Mouse (Mus musculus) neural tube, embryonic 15.5 days (tissue): ENCODE results near the gene Fbf1. TPM values are rescaled to one million over a fixed set of nuclear protein-coding genes. Genes with fewer than 3 reads are reported as not detected.

Experiments used
- ATAC-seq: fragments of 200-750 bp; cut with Nextera tagmentation; 2 replicates; pipeline ENCODE4 v1.8.0; 2017; ENCODE audit warnings: mild to moderate bottlenecking, moderate TSS enrichment, moderate library complexity; ENCODE audit not compliant: low FRiP score
- H3K27ac ChIP-seq: fragments of 300-500 bp; sonication (generic); replicated peaks from 2 replicates; pipeline ENCODE4 v1.5.1; 2015; ENCODE audit warnings: mild to moderate bottlenecking, inconsistent platforms
- H3K27me3 ChIP-seq: fragments of 300-500 bp; sonication (generic); replicated peaks from 2 replicates; pipeline ENCODE4 v1.6.1; 2015; ENCODE audit warnings: inconsistent platforms
- H3K36me3 ChIP-seq: fragments of 300-500 bp; sonication (generic); 2 replicates; pipeline ENCODE4 v1.6.1; 2015; ENCODE audit warnings: inconsistent platforms
- H3K4me1 ChIP-seq: fragments of 300-500 bp; sonication (generic); 2 replicates; pipeline ENCODE4 v1.6.1; 2015; ENCODE audit warnings: inconsistent platforms
- H3K4me2 ChIP-seq: fragments of 300-500 bp; sonication (generic); 2 replicates; pipeline ENCODE4 v1.6.1; 2015; ENCODE audit warnings: inconsistent platforms, mild to moderate bottlenecking, moderate library complexity
- H3K4me3 ChIP-seq: fragments of 300-500 bp; sonication (generic); replicated peaks from 2 replicates; pipeline ENCODE4 v1.5.1; 2015; ENCODE audit warnings: mild to moderate bottlenecking, inconsistent platforms
- H3K9ac ChIP-seq: fragments of 300-500 bp; sonication (generic); replicated peaks from 2 replicates; pipeline ENCODE4 v1.6.1; 2015; ENCODE audit warnings: mild to moderate bottlenecking, inconsistent platforms
- H3K9me3 ChIP-seq: fragments of 300-500 bp; sonication (generic); replicated peaks from 2 replicates; pipeline ENCODE4 v1.6.1; 2016; ENCODE audit warnings: inconsistent platforms
- WGBS: fragments of 180-500 bp; shearing (Covaris S2); methylation state at CpG from one replicate; pipeline ENCODE4 v1.1.7; 2015; ENCODE audit warnings: mixed read lengths; 5-methylcytosine and 5-hydroxymethylcytosine counted together
- polyA plus RNA-seq: library from polyadenylated mRNA; unstranded; fragments of >200 nt; fragmentation: Nextera tagmentation; extraction: Ambion mirVana; gene quantifications from 2 replicates; pipeline ENCODE4 v1.2.1, GENCODE M21; 2015

Fbf1 gene
- polyA plus RNA-seq, 1 experiment from 2014 or later = 48.5 TPM

- H3K9me3 ChIP-seq = no peaks in the 10 kb centered on the region
- no peak overlapping the region for H3K9ac ChIP-seq
- peaks cover 36% of the 10 kb centered on the region for H3K4me1 ChIP-seq
- H3K27me3 ChIP-seq = peaks cover 52% of the 10 kb centered on the region
- ATAC-seq = no peak
- H3K36me3 ChIP-seq = no peaks in the 10 kb centered on the region
- H3K4me2 ChIP-seq = no peak overlapping the region
- no peak overlapping the region for H3K27ac ChIP-seq
- H3K4me3 ChIP-seq = no peak overlapping the region
- 87% methylated on average over 19 of the region's 19 CpGs for WGBS
Observed at GRCm38 (mm10) chr11:116111611-116112203, 56.3 kb downstream of the Fbf1 start.

DNA sequence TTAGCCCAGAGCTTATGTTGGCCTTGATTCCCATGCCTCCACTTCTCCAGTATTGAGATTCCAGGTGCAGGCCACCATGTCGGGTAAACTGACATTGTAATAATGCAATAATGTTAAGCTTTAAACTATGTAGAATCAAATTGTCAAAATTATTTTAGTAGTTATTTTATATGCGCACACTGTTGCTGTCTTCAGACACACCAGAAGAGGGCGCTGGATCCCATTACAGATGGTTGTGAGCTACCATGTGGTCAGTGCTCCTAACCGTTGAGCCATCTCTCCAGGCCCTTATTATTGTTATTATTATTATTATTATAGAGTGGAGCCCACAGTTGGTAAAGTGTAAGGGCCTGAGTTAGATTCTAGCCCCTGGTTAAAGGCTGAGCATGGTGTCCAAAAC, 56.9 kb downstream of the Fbf1 start:
- no peak for ATAC-seq
- H3K4me3 ChIP-seq = no peak overlapping the region
- H3K4me2 ChIP-seq = no peak overlapping the region
- no peak overlapping the region for H3K9ac ChIP-seq
- WGBS = 77% methylated on average over 4 of the region's 4 CpGs
- H3K4me1 ChIP-seq = peaks cover 38% of the 10 kb centered on the region
- H3K27ac ChIP-seq = no peak overlapping the region
- H3K9me3 ChIP-seq = no peaks in the 10 kb centered on the region
- no peaks in the 10 kb centered on the region for H3K36me3 ChIP-seq
- H3K27me3 ChIP-seq = peaks cover 59% of the 10 kb centered on the region

GRCm38 (mm10) chr11:116110540-116110939, 57.4 kb downstream of the Fbf1 start:
- Histone ChIP-seq H3K9me3 (no peaks in the 10 kb centered on the region), H3K4me3 (peak overlapping the region; percentile 37), H3K36me3 (no peaks in the 10 kb centered on the region), H3K27me3 (peaks cover 64% of the 10 kb centered on the region), H3K4me1 (peaks cover 38% of the 10 kb centered on the region), H3K9ac (peak overlapping the region; percentile 41), H3K4me2 (peak overlapping the region; percentile 61), H3K27ac (no peak overlapping the region)
- ATAC-seq = no peak
- WGBS = 32% methylated on average over 10 of the region's 10 CpGs

- H3K4me2 ChIP-seq = peak overlapping the region; percentile 61
- H3K27ac ChIP-seq = no peak overlapping the region
- H3K9ac ChIP-seq = peak overlapping the region; percentile 41
- no peak for ATAC-seq
- peaks cover 66% of the 10 kb centered on the region for H3K27me3 ChIP-seq
- H3K4me1 ChIP-seq = peaks cover 38% of the 10 kb centered on the region
- H3K4me3 ChIP-seq = peak overlapping the region; percentile 37
- 3% methylated on average over 33 of the region's 35 CpGs for WGBS
- H3K9me3 ChIP-seq = no peaks in the 10 kb centered on the region
- no peaks in the 10 kb centered on the region for H3K36me3 ChIP-seq
Observed at GRCm38 (mm10) chr11:116110131-116110530, 57.8 kb downstream of the Fbf1 start.

DNA sequence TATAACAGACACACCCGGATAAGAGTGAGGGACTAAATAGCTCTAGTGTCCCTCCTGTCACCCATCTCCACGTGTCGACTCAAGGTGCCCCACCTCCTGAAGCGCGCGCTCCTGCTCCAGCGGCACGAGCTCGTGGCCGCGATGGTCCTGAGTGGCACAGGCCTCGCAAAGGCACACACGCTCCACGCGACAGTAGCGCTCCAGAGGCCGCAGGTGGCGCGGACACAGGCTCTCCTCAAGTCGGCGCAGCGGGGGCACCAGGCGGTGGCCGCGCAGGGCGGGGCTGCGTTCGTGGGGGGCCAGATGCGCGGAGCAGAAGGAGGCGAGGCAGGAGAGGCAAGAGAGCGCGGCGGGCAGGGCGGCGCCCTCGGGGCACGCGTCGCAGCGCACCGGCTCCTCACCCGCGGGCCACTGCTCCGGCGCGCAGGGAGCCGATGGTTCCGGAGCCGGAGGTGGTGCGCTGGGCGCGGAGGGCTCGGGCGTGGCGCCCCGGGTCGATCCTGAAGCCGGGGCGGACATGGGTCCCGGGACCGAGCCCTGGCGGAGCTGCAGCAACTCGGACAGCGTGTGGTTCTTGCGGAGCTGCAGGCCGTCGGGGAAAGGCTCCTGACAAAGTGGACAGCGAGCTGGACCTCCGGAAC, 58.4 kb downstream of the Fbf1 start:
- Histone ChIP-seq H3K27me3 (peaks cover 66% of the 10 kb centered on the region), H3K27ac (no peak overlapping the region), H3K4me3 (peak overlapping the region; percentile 37), H3K36me3 (no peaks in the 10 kb centered on the region), H3K4me1 (peaks cover 39% of the 10 kb centered on the region), H3K9me3 (no peaks in the 10 kb centered on the region), H3K4me2 (peak overlapping the region; percentile 61), H3K9ac (peak overlapping the region; percentile 41)
- WGBS = 2% methylated on average over 52 of the region's 70 CpGs
- ATAC-seq = no peak; the same call in 1 of the 2 replicates

GRCm38 (mm10) chr11:116108464-116109137, 59.4 kb downstream of the Fbf1 start:
- Histone ChIP-seq H3K4me2 (peak overlapping the region; percentile 61), H3K4me3 (peak overlapping the region; percentile 37), H3K36me3 (no peaks in the 10 kb centered on the region), H3K9me3 (no peaks in the 10 kb centered on the region), H3K9ac (no peak overlapping the region; the same call in 1 of the 2 replicates), H3K4me1 (peaks cover 48% of the 10 kb centered on the region), H3K27ac (no peak overlapping the region), H3K27me3 (peaks cover 66% of the 10 kb centered on the region)
- WGBS = 7% methylated on average over 22 of the region's 23 CpGs
- no peak for ATAC-seq

DNA sequence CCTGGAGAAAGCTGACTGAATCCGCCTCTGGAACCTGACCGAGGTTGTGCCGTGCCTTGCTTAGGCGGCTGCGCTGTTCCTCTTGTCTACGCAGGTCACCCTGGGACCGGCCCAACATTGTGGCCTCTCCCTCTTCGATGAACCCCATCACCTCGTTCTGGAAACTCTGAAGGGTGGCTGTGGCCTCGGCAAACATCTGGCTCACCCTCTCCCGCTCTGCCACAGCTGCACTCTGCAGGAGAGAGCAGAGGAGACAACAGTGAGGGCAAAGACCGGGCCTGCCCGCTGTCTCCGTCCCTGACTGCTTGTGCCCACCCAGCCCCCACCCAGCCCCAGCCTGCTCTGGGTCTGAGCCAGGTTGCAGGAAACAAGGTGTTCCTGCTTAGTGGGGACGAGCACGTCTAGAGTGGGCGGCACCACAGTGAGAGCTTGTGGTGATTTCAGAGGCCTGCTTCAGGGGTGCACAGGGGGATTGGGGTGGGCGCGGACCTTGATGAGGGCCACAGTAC, 60.1 kb downstream of the Fbf1 start:
- H3K4me1 ChIP-seq = peaks cover 53% of the 10 kb centered on the region

DNA sequence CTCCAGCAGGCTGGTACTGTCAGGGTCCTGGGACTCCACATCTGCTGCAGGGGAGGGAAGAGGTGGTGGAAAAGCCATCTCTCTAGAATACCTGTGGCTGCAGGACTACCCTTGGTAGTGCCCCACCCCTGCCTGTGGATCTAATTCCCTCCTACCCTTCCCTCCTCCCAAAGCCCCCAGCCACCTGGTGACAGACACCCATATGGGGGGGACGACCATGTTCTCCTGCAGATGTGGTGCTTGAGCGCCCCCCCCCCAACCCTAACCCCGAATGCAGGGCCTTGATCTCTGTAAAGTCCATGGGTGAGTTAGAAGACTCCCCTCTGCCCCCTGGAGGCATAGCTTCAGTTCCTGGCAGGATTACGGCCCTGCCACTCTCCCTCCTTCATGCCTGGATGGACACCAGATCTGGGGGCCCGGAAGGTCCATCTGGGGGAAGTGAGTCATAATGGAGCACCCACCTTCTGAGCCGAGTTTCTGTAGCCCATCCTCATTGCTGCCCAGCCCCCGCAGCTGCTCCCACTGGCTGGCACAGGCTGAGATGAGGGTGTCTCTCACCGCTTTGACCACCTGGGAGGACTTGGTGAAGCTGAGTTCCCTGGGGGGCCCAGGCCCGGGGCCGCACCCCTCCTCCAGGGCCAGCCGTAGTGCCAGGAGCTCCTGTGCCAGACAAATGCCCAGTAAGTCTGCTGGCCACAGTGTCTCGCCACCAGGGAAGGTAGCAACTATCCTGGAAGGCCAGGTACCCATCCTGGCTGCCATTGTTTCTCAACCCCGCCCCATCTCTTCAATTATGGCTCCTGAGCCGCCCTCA, 60.8 kb downstream of the Fbf1 start:
- Histone ChIP-seq H3K27me3 (peaks cover 66% of the 10 kb centered on the region), H3K9me3 (no peaks in the 10 kb centered on the region), H3K9ac (no peak overlapping the region), H3K27ac (no peak overlapping the region), H3K4me2 (peak overlapping the region; percentile 61), H3K36me3 (no peaks in the 10 kb centered on the region), H3K4me3 (peak overlapping the region; percentile 37), H3K4me1 (peaks cover 56% of the 10 kb centered on the region)
- no peak for ATAC-seq
- WGBS = 22% methylated on average over 14 of the region's 14 CpGs

More for the DNA sequence above, 60.1 kb downstream of the Fbf1 start:
- H3K4me2 ChIP-seq = peak overlapping the region; percentile 61
- 0 out of 2 replicates have a peak overlapping the region, but pooled peaks have one; percentile 3 for H3K9ac ChIP-seq
- WGBS = 14% methylated on average over 19 of the region's 19 CpGs
- H3K9me3 ChIP-seq = no peaks in the 10 kb centered on the region
- H3K27me3 ChIP-seq = peaks cover 66% of the 10 kb centered on the region
- no peak overlapping the region for H3K27ac ChIP-seq
- no peak for ATAC-seq
- H3K36me3 ChIP-seq = no peaks in the 10 kb centered on the region
- H3K4me3 ChIP-seq = peak overlapping the region; percentile 37

DNA sequence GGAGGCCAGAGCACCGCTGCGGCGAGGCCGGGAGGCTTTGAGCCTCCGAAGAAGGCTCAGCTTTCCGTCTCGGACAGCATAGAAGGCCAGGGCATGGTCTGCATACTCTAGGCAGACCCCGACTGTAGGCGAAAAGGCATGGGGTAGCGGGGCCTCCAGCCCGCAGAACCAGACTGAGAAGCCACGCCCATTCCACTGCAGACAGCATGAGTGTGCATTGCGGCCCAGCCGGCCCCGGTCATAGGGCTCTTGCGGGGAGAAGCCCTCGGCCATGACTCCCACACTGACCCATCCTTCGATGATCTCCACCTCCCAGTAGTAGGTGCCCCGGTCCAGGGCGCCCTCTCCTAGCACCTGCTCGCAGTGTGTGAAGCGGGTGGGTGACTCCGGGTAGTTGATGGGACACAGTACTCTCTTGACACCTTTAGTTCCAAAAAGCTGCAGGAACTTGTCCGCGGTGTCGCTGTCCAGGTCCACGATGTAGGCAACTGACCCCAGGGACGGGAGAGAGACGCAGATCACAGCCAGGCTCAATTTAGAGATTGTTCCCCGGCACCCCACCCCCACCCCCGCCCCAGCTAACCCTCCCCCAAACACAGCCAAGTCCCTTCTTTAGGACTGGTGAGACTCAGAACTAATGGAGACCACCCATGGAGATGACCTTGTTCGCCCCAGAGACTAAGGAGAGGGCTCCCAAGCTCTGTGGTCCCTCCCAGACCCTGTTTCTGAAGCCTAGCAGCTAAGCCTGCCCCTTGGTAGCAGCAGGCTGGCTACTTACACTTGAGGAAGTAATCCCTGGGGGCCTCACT, 61.6 kb downstream of the Fbf1 start:
- H3K4me2 ChIP-seq = peak overlapping the region; percentile 9
- H3K27ac ChIP-seq = no peak overlapping the region
- H3K4me1 ChIP-seq = peaks cover 61% of the 10 kb centered on the region
- H3K9ac ChIP-seq = no peak overlapping the region
- ATAC-seq = no peak
- 30% methylated on average over 32 of the region's 32 CpGs for WGBS
- H3K4me3 ChIP-seq = no peak overlapping the region
- peaks cover 60% of the 10 kb centered on the region for H3K27me3 ChIP-seq
- no peaks in the 10 kb centered on the region for H3K36me3 ChIP-seq
- no peaks in the 10 kb centered on the region for H3K9me3 ChIP-seq

- peaks cover 61% of the 10 kb centered on the region for H3K4me1 ChIP-seq
- 95% methylated on average over 2 of the region's 2 CpGs for WGBS
- ATAC-seq = no peak
Observed at GRCm38 (mm10) chr11:116105065-116105464, 62.9 kb downstream of the Fbf1 start.

More at GRCm38 (mm10) chr11:116105065-116105464, 62.9 kb downstream of the Fbf1 start:
- no peak overlapping the region for H3K4me2 ChIP-seq
- H3K9ac ChIP-seq = no peak overlapping the region
- no peaks in the 10 kb centered on the region for H3K9me3 ChIP-seq
- H3K27ac ChIP-seq = no peak overlapping the region
- peaks cover 47% of the 10 kb centered on the region for H3K27me3 ChIP-seq
- H3K36me3 ChIP-seq = no peaks in the 10 kb centered on the region
- H3K4me3 ChIP-seq = no peak overlapping the region
